Comparison of ENCODE assay signal across 10 mouse cellular contexts in the genomic region with DNA sequence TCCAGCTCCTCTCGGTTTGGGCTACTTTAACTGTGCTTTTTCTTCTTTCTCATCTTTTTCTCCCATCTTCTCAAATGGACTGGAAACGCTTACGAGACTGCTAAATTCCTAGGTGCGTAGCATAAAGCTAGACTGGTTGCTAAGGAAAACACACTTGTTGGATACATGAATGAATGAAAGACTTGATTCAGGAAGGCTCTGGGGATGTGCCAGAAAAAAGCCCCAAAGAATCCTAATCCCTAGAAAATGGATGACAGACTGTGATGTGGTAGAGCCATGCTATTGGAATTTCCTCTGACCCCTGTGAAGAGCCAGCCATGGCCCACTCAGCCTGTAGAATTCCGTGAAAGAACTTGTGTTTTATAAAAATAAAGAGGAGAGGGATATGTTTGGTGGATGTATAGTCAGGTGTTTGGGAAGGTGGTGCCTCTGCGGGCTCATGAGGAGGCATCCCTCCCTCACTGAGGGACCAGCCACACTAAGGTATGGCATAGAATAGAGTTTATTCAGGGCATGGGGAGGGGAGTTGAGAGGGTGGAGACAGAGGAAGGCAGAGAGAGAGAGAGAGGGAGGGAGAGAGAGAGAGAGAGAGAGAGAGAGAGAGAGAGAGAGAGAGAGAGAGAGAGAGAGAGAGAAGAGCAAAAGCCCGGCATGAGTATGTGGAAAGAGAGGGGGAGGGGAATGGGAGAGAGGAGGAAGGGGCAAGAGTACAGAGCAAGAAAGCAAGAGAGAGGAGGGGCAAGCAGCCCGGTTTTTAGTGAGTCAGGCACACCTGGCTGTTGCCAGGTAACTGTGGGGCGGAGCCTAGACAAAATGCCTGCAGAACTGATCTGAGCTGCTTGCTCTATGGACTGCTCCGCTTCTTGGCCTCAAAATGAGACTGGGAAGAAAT. TPM values are rescaled to one million over a fixed set of nuclear protein-coding genes. Genes with fewer than 3 reads are reported as not detected.
DNase-seq lines count a peak whose midpoint lies in the region; ATAC-seq and TF ChIP-seq lines count a peak whose summit lies in the region.
"Had no signal": no experiment of that assay in that cellular context is flagged by ENCODE, and none has a peak within 500 bp of the region (broad histone marks: within the 10 kb centered on the region; RNA-seq: fewer than 3 reads in every experiment).

No protein-coding gene starts in this region.

- H3K36me3 ChIP-seq in lung, postnatal 0 days (ENCODE audit: insufficient read depth, low read length): no peaks in the 10 kb centered on the region

- TF ChIP-seq CTCF in lung, postnatal 0 days (IDR thresholded peaks at IDR 0.05): no peak

- no peak overlapping the region for H3K4me3 ChIP-seq in lung, postnatal 0 days (ENCODE audit: low read depth, low read length)

- H3K9me3 ChIP-seq in lung, postnatal 0 days (ENCODE audit: low read length): no peaks in the 10 kb centered on the region

- no peak for TF ChIP-seq EP300 in lung, postnatal 0 days (IDR thresholded peaks at IDR 0.05)

- no peak overlapping the region for H3K4me2 ChIP-seq in lung, postnatal 0 days (replicated peaks; ENCODE audit: low read depth, low read length)

- peak; percentile 77 for ATAC-seq in lung, postnatal 0 days

- intact Hi-C loops in heart, postnatal 10 days (cut with DNase I): no loop called here

- peak; percentile 45 for DNase-seq in heart, adult 11 months
- no peak for DNase-seq in heart, postnatal 10 days
- peak; percentile 56 for DNase-seq in ZHBTc4 (ENCODE audit: low read depth, low spot score)
- peak; percentile 75 for DNase-seq in kidney, adult 11 months
- DNase-seq in lung, postnatal 0 days (ENCODE audit: low spot score): peak; percentile 57
- no peak for DNase-seq in gastrocnemius, postnatal 25 days
- DNase-seq in thymus, postnatal 25 days: no peak
- no peak for DNase-seq in adrenal gland, adult 18-20 months (ENCODE audit: low spot score in 2 of 2)
- DNase-seq: adrenal gland, postnatal 25 days; B cell, adult 2 months had no signal

- no peak overlapping the region for H3K27ac ChIP-seq in lung, postnatal 0 days (ENCODE audit: low read length)

- H3K4me1 ChIP-seq in lung, postnatal 0 days (ENCODE audit: insufficient read depth, low read depth, low read length): no peaks in the 10 kb centered on the region

- WGBS in lung, postnatal 0 days: 35% methylated on average over 10 of the region's 10 CpGs

- no peak overlapping the region for H3K9ac ChIP-seq in lung, postnatal 0 days (replicated peaks; ENCODE audit: low read depth)

- H3K27me3 ChIP-seq in lung, postnatal 0 days (replicated peaks; ENCODE audit: insufficient read depth, low read length): no peaks in the 10 kb centered on the region

RNA-seq across cellular contexts. Expression of a gene that starts 8.2 kb away (rescaled TPM):
- 10 to 100 TPM; 15.3 to 19.0 TPM for total RNA-seq in heart, postnatal 10 days (2021)
- polyA plus RNA-seq in lung, postnatal 0 days (2015; fragmentation: Nextera tagmentation; extraction: Ambion mirVana): 3.5 and 4.2 TPM in 2 replicates
- 1 to 10 TPM; 3.9 to 4.4 TPM for total RNA-seq in gastrocnemius, postnatal 25 days (2021)
- total RNA-seq in adrenal gland, adult 18-20 months (2021): 10 to 100 TPM in 1 of 2 experiments, 1 to 10 TPM in 1; 8.4 to 12.7 TPM

RNA-seq across cellular contexts. Expression of a gene that starts 15.3 kb away (rescaled TPM):
- 10 to 100 TPM; 36.0 to 39.4 TPM for total RNA-seq in heart, postnatal 10 days (2021)
- 36.6 and 44.6 TPM in 2 replicates for polyA plus RNA-seq in lung, postnatal 0 days (2015; fragmentation: Nextera tagmentation; extraction: Ambion mirVana)
- total RNA-seq in gastrocnemius, postnatal 25 days (2021): 10 to 100 TPM; 34.6 to 42.5 TPM
- 10 to 100 TPM; 61.4 to 63.0 TPM for total RNA-seq in adrenal gland, adult 18-20 months (2021)

RNA-seq across cellular contexts. Expression of a gene that starts 53.1 kb away (rescaled TPM):
- total RNA-seq in heart, postnatal 10 days (2021): 1 to 10 TPM; 5.1 to 6.0 TPM
- polyA plus RNA-seq in lung, postnatal 0 days (2015; fragmentation: Nextera tagmentation; extraction: Ambion mirVana): 4.3 and 5.3 TPM in 2 replicates
- total RNA-seq in gastrocnemius, postnatal 25 days (2021): 1 to 10 TPM; 1.2 to 1.4 TPM
- total RNA-seq in adrenal gland, adult 18-20 months (2021): 1 to 10 TPM; 1.7 to 2.0 TPM

RNA-seq across cellular contexts. Expression of a gene that starts 53.5 kb away (rescaled TPM):
- 100 to 1,000 TPM; 538 to 541 TPM for total RNA-seq in heart, postnatal 10 days (2021)
- polyA plus RNA-seq in lung, postnatal 0 days (2015; fragmentation: Nextera tagmentation; extraction: Ambion mirVana): 53.3 and 53.5 TPM in 2 replicates
- total RNA-seq in gastrocnemius, postnatal 25 days (2021): 100 to 1,000 TPM; 106 to 115 TPM
- 100 to 1,000 TPM; 221 to 262 TPM for total RNA-seq in adrenal gland, adult 18-20 months (2021)

Comparison
In these comparisons a context has a peak if more than half of its experiments do, and no peak if none do; other contexts are left out.
1. DNase-seq: peak in heart, adult 11 months (single experiment), ZHBTc4 (single experiment), kidney, adult 11 months (single experiment) and lung, postnatal 0 days (single experiment); none in heart, postnatal 10 days (0 of 2), gastrocnemius, postnatal 25 days (single experiment), thymus, postnatal 25 days (single experiment) and adrenal gland, adult 18-20 months (0 of 2).